In the genomic region with DNA sequence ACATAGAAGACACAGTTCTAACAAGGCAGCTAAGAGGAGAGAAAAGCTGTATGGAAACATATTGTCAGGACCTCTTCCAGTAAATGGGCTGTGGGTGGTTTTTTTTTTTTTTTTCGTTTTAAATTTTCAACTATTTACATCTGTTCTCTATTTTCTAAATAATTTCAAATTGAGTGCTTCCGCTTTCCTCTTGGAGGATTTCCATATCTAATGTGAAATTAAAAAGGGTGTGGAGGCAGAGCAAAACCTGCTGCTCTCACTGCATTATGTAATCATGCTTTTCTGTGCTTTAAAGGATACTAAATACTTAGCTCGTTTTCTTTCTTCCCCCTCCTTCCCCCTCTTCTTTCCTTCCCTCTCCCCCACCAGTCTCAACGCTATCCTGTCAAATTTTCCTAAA, we compare ENCODE assay signal across 1 mouse cellular context.
TF ChIP-seq lines count a peak whose summit lies in the region.

No protein-coding gene starts in this region.

TF ChIP-seq in MEL, 35 proteins besides CTCF, POLR2A, EP300 and RAD21:
- no peak for TF ChIP-seq UBTF (IDR thresholded peaks at IDR 0.05; ENCODE audit: borderline replicate concordance, insufficient read depth, low read depth, low read length)
- TF ChIP-seq TCF12 (IDR thresholded peaks at IDR 0.05; ENCODE audit: low read depth, low read length), result 0 out of 2 replicates have a peak, but pooled peaks have one; percentile 16
- TF ChIP-seq MYC (IDR thresholded peaks at IDR 0.05; ENCODE audit: low read depth, low read length), result no peak; the same call in 1 of the 2 replicates
- no peak for TF ChIP-seq E2F4 (IDR thresholded peaks at IDR 0.05; ENCODE audit: borderline replicate concordance, low read depth, low read length)
- TF ChIP-seq ETS1 (IDR thresholded peaks at IDR 0.05; ENCODE audit: low read depth, low read length), result peak; percentile 79
- no peak for TF ChIP-seq USF1 (IDR thresholded peaks at IDR 0.05; ENCODE audit: low read depth, low read length)
- TF ChIP-seq TBP (IDR thresholded peaks at IDR 0.05; ENCODE audit: low read depth, low read length), result no peak
- TF ChIP-seq RCOR1 (IDR thresholded peaks at IDR 0.05; ENCODE audit: low read depth, low read length), result no peak
- TF ChIP-seq MAZ (IDR thresholded peaks at IDR 0.05; ENCODE audit: low read depth, low read length), result no peak
- no peak for TF ChIP-seq HCFC1 (IDR thresholded peaks at IDR 0.05; ENCODE audit: low read depth, low read length)
- no peak for TF ChIP-seq POLR2AphosphoS2 (IDR thresholded peaks at IDR 0.05; ENCODE audit: low read length)
- no peak for TF ChIP-seq BHLHE40 (IDR thresholded peaks at IDR 0.05; ENCODE audit: borderline replicate concordance, low read depth, low read length)
- TF ChIP-seq ZC3H11A (IDR thresholded peaks at IDR 0.05; ENCODE audit: low read depth, low read length), result no peak
- TF ChIP-seq NRF1 (IDR thresholded peaks at IDR 0.05; ENCODE audit: insufficient read depth, low read depth, low read length, poor library complexity, severe bottlenecking), result no peak
- no peak for TF ChIP-seq NELFE (IDR thresholded peaks at IDR 0.05; ENCODE audit: low read depth, low read length)
- no peak for TF ChIP-seq ZMIZ1 (IDR thresholded peaks at IDR 0.05; ENCODE audit: low read depth, low read length)
- no peak for TF ChIP-seq CHD2 (IDR thresholded peaks at IDR 0.05; ENCODE audit: low read length)
- peak; percentile 75 for TF ChIP-seq ZNF384 (IDR thresholded peaks at IDR 0.05; ENCODE audit: low read depth, low read length)
- TF ChIP-seq SIN3A (IDR thresholded peaks at IDR 0.05; ENCODE audit: low read length), result peak; percentile 44
- no peak for TF ChIP-seq POLR2AphosphoS5 (IDR thresholded peaks at IDR 0.05; ENCODE audit: borderline replicate concordance, low read depth, low read length)
- no peak for TF ChIP-seq MEF2A (IDR thresholded peaks at IDR 0.05; ENCODE audit: extremely low read depth, insufficient replicate concordance, low read depth, low read length, poor library complexity, severe bottlenecking)
- TF ChIP-seq ZKSCAN1 (IDR thresholded peaks at IDR 0.05; ENCODE audit: low read depth, low read length), result no peak
- TF ChIP-seq ELF1 (IDR thresholded peaks at IDR 0.05; ENCODE audit: low read depth, low read length), result 0 out of 2 replicates have a peak, but pooled peaks have one; percentile 20
- no peak for TF ChIP-seq MXI1 (IDR thresholded peaks at IDR 0.05; ENCODE audit: low read depth, low read length)
- TF ChIP-seq JUND (IDR thresholded peaks at IDR 0.05; ENCODE audit: low read depth, low read length), result no peak
